Mouse (Mus musculus) bone marrow macrophage, adult 2 months (primary cell): ENCODE measurements around the gene Glod4.

ENCODE experiments used
- CTCF ChIP-seq: IDR thresholded peaks from 2 replicates; pipeline ENCODE4 v1.5.1; 2012; ENCODE audit warnings: low read depth, mild to moderate bottlenecking, low read length, moderate library complexity
- POLR2A ChIP-seq: IDR thresholded peaks from 2 replicates; pipeline ENCODE4 v1.6.1; 2012; ENCODE audit warnings: mild to moderate bottlenecking, low read depth, low read length, borderline replicate concordance

GRCm38 (mm10) chr11:76135641-76136437 lies 107.7 kb downstream of the Glod4 start:
- TF ChIP-seq CTCF (no peak), POLR2A (no peak)
